Mouse (Mus musculus) heart, postnatal 0 days (tissue): ENCODE results near the gene Rgs5.

ENCODE experiments used
- CTCF ChIP-seq: IDR thresholded peaks from 2 replicates; pipeline ENCODE4 v1.5.1; 2016; ENCODE audit warnings: antibody characterized with exemption, control low read depth, low read depth
- EP300 ChIP-seq: IDR thresholded peaks from 2 replicates; pipeline ENCODE4 v1.6.1; 2016; ENCODE audit warnings: antibody characterized with exemption, low read depth

DNA sequence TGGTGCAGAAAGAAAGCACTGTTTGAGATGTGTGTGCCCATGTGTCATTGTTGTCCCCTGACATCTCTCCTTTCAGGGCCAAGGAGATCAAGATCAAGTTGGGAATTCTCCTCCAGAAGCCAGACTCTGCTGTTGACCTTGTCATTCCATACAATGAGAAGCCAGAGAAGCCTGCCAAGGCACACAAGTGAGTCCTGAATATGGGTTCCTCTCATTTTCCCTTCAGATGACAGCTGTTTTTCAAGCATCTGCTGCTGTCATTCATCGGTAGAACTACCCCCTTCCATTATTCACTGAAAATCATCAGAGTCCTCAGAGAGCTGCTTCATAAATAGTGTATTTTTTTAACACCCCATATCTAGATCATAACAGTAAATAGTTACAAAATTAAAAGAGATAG lies 21.4 kb downstream of the Rgs5 start:
- no peak for TF ChIP-seq CTCF
- no peak for TF ChIP-seq EP300
